Mouse (Mus musculus) gastrocnemius, postnatal 14 days (tissue): ENCODE measurements around the gene Ell3. TPM values are rescaled to one million over a fixed set of nuclear protein-coding genes. Genes with fewer than 3 reads are reported as not detected.
"Not testable (repeated sequence)": the region's sequence is repeated elsewhere in the genome, so short reads cannot be mapped to it uniquely, and the experiment has no call there.

Experiments used
- DNase-seq: peaks from one replicate; pipeline ENCODE4 v3.0.0; 2021; ENCODE audit warnings: mixed read lengths
- intact Hi-C: fragments of 180-260 bp; cut with DNase I; formaldehyde crosslinking; loops from one replicate; pipeline ENCODE4 v1.15.1; 2025; ENCODE audit warnings: low total_unique reads
- long read RNA-seq, 2 experiments: library from polyadenylated mRNA; stranded (forward); transcript quantifications; one replicate each; pipeline ENCODE4 v2.0.0; 2021
- total RNA-seq, 2 experiments: library from RNA; stranded (reverse); gene quantifications; 2 replicates each; pipeline ENCODE4 v1.2.3; 2021

Ell3 gene
- total RNA-seq, result not detected
- long read RNA-seq, experiment 1, result 0 reads
- long read RNA-seq, experiment 2, result 0 reads

DNA sequence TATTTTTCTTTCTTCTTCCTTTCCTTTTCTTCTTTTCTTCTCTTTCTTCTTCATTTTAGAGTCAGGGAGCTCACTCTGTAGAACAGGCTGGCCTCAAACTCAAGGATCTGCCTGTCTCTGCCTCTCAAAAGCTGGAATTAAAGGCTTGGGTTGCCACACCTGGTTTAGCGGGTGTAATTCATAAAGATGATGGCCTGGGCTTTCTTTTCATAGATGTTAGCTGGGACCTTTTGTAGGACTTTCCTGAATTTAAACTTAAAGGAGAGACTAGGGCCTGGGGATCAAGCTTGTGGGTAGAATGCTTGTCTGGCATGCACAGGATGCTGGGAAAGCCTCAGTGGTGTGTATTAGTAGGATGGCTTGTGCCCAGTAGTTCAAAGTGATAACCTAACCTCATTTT lies at the start of gene Ell3:
Ell3 (minus strand) TSS at position 101 of the 400 bp plus-strand sequence.
- DNase-seq, result no peak
- intact Hi-C loops, result no loop called here

DNA sequence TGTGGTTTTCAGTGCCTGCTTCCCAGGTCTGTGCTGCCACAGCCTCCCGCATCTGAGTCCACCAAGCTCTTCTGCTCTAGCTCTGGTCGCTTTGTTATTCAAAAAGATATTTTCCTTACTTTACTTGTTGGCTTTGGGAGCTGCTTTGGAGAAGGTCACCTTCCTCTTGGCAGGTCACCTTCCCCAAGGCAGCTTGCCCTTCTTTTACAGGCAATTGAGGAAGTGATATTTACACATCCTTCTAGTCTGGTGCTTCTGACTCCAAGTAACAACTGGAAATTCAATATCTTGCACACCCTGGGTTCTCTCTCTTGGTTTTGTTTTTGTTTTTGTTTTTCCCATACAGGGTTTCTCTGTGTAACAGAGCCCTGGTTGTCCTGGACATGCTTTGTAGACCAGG lies 40.3 kb upstream of the Ell3 start:
- DNase-seq, intact Hi-C loops: not testable (repeated sequence)

DNA sequence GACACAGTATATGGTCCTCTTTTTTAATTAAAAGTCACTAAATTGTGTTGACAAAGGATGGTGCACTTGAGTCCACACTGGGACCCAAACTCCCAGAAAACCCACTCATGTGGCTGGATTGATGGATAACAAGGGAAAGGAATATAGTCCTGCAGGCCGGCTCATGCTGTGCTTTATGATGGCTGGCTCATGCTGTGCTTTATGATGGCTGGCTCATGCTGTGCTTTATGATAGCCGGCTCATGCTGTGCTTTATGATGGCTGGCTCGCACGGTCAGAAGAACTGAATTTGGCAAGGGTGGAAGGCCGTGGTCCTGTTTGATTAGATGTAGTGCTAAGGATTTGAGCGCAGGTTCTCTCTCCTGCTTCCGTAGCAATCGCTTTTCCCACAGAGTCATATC lies 39.5 kb upstream of the Ell3 start:
- no peak for DNase-seq
- intact Hi-C loops, result no loop called here

DNA sequence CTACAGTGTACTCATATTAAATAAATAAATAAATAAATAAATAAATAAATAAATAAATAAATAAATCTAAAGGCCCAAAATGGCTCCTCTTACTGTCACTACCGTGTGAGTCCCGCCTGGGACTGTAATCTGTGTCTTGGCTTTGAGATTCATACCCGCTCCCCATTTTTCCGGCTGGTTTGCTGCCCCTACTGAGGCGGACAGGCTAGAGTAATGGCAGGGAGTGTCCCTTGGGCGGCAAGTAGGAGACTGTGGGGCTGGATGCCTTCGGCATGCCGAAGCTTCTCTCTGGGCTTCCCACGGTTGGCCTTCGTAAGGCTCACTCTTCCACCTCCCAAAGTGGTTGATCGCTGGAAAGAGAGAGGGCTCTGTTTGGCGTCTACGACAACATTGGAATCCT lies 36.8 kb upstream of the Ell3 start:
- DNase-seq, intact Hi-C loops: not testable (repeated sequence)

DNA sequence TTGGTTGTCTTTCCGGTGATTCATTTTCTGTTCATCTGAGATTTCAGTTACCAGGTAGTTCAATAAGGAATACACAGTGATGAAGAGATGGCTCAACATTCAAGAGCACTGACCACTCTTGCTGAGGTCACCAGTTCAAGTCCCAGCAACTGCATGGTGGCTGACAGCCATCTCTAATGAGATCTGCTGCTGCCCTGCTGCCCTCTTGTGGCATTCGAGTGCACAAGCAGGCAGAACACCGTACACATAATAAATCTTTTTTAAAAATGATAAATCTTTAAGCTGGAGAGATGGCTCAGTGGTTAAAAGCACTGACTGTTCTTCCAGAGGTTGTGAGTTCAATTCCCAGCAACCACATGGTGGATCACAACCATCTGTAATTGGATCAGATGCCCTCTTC lies 36.4 kb upstream of the Ell3 start:
- intact Hi-C loops, result no loop called here
- peak; percentile 7 for DNase-seq

DNA sequence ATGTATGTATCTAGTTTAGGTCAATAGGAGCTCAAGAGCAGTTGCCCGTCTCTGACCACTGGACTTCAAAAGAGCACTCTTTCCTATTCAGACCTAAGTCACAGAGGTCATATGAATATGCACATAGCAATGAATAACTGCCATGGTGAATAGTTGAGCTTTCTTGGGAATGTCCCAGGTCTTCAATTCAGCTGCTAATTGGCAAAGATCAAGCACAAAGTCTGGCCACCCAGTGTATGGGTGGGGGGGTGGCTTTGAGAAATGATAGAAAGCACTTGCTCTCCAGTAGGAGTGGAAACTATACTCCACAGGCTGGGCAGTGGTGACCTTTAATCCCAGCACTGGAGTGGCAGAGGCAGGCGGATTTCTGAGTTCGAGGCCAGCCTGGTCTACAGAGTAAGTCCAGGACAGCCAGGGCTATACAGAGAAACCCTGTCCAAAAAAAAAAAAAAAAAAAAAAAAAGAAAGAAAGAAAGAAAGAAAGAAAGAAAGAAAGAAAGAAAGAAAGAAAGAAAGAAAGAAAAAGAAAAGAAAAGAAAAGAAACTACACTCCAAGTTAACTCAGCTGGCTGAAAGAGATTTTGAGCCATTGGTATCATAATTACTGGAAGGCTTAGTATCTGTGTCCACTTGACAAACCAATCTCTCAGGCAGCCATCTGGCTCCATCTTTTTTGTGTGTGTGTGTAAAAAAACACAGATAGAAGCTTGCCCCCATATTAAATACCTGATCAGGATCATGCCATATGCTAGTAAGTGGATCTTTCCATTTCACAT lies 33.6 kb upstream of the Ell3 start:
- intact Hi-C loops, result no loop called here
- DNase-seq, result no peak

DNA sequence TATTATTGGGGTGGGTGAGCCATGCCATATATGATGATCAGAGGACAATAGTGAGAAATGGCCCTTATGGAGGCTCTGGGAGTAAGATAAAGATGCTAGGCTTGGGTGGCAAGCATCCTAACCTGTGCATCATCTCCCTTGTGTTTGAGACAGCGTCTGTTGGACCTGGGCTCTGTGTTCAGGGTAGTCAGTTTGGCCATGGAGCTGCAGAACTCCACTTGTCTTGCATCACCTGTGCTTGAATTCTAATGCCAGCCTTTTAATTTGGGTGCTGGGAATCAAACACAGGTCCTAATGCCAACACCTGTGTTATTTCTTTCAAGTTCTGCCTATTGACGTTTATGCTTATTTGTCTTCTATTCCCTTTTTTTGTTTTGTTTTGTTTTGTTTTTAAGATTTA lies 31.2 kb upstream of the Ell3 start:
- DNase-seq, intact Hi-C loops: not testable (repeated sequence)

DNA sequence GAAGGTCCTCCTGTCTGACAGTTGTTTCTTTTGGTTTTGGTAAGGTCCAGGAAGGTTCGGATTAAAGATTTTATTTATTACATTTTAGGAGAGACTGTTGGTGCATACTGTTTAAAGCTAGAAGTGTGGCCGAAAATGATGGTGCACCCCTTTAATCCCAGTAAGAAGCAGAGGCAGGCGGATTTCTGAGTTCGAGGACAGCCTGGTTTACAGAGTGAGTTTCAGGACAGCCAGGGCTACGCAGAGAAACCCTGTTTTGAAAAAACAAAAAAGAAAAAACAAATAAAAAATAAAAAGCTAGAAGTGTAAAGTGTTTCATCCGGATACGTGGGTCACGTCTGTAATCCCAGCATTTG lies 30.1 kb upstream of the Ell3 start:
- intact Hi-C loops, result no loop called here
- DNase-seq, result no peak

- intact Hi-C loops, result not testable (repeated sequence)
- peak; percentile 73 for DNase-seq
Observed at GRCm38 (mm10) chr2:121473301-121474179, 29.5 kb upstream of the Ell3 start, which contains the start of gene Mfap1b. TSS of gene Mfap1b (minus strand) at chr2:121474067.

GRCm38 (mm10) chr2:121472783-121473182 lies 28.7 kb upstream of the Ell3 start:
- intact Hi-C loops, DNase-seq: not testable (repeated sequence)

DNA sequence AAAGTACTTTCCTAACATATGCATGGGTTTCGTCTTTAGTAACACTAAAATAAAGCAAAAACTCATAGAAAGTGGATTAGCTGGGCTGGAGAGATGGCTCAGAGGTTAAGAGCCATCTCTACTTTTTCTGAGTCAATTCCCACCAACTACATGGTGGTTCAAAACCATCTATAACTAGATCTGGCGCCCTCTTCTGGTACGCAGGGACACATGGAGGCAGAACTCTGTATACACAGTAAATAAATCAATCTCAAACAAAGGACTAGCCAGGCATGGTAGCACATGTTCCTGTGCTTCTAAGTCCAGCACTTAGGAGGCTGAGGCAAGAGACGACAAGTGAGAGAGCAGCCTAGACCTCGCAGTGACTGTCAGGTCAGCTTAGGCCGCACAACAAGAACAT lies 24.9 kb upstream of the Ell3 start:
- DNase-seq, intact Hi-C loops: not testable (repeated sequence)

- intact Hi-C loops, result no loop called here
- DNase-seq, result no peak
Observed at GRCm38 (mm10) chr2:121460071-121460470, 16.0 kb upstream of the Ell3 start.

DNA sequence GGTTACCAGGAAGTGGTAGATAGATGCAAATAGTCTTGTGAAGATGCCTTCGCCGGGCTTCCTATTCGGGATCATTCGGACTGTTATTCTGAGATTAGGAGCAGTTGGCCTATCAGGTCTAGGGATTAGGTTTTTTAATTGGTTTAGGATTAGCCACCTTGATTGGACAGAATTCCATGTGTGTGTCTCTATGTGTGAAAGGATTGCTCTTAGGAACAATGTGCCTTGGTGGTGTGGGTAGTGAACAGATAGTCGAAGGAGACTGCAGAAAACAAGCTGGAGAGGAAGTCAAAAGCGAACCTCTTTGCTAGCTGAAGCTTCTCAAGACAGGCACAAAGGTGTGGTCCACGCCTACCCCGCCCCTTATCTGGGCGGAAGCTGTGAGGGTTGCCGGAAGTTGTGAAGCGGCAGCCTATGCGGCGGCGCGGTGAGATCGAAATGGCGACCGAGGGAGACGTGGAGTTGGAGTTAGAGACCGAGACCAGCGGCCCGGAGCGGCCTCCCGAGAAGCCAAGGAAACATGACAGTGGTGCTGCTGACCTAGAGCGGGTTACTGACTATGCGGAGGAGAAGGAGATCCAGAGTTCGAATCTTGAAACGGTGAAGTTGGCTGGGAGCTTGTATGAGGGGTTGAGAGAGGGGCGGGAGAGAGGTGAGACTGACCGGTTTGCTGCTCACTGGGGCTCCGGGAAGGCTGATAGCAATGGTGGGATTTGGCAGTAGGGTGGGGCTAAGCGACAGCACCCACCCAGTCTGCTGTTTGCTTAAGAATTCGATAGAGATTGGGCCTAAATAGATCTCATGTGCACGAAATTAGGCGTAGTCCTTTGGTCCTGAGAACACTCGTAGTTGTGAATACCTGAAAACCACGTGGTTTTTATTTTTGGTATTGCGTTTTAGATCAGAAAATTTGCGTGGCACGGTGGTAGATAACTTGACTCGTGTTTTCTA lies 12.9 kb upstream of the Ell3 start, which contains the start of gene Serinc4:
Serinc4 (minus strand) TSS at position 90 of the 951 bp plus-strand sequence.
- intact Hi-C loops, result no loop called here
- DNase-seq, result peak; percentile 82

DNA sequence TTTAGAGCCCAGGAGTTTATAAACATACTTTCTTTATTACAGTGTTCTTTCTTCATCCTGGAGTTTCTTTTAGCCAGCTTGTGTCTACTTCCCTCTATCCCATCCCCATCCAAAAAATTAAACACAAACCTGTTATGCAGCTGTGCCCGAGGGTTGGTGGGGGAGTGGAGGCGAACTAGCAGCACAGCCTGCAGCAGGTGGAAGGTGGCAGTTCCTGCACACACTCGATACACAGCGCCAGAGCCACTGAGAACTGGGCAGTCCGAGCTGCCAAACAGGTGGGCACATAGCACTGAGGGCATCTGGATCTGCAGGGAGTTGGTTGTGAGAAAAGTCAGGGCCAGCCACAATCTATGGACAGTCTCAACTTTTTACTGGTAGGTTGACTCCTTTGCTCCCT lies 11.5 kb upstream of the Ell3 start:
- intact Hi-C loops, result no loop called here
- DNase-seq, result no peak

DNA sequence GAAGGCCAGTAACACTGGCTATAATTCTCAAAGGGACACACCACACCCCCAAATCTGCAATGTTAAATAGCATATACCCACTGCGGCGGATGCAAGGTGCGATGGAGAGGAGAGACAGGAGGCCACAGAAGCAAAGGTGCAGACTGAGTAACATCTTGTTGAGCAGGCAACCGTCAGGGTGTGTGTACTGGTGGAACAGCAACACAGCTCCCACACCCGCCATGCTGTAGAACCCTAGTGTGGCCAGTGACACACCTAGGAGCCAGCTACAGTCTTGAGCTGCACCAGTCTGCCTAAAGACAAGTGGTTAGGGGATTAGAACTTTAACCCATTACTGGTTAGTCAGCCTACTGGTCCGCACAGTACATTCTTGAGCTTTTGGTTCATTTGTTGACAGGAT lies 9.8 kb upstream of the Ell3 start:
- no peak for DNase-seq
- intact Hi-C loops, result no loop called here

DNA sequence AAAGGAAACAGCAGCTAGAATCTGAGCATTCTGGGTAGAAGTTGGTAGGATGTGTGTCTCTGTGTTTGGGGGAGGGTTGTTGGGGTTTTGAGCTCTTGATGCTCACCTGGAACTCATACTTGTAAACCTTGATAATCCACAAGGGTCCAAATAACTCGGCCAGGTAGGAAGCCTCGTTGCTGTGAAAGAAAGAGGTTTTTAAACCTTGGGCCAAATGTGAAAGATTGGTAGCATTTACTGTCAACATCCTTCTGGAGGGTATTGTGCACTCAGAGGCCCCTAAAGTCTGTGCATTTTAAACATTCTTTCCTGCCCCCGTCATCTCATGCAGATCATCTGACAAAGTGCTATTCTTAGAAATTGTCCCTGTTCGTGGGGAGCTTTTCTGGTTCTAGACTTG lies 8.9 kb upstream of the Ell3 start, which contains the start of gene Hypk:
Hypk (plus strand) TSS at position 301 of the 400 bp plus-strand sequence.
- DNase-seq, result no peak
- intact Hi-C loops, result no loop called here

DNA sequence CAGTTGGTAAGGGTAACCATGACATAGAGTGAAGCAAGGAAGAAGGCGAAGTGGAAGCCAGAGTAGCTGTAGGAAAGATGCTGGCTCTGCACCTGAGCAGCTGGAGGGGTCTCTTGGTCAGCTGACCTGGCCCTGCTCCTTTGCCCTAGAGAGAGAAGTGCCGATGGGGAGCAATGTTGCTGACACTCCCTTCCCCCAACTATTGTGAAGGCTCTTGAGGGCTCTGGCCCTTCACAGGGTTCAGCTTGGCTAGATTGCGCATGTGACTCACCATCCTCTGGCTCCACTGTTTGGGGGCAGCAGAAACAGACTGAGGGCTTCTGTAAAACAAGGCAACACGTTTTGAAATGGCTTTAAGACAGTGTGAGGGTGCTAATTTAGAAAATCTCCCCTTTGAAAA lies 8.3 kb upstream of the Ell3 start:
- no peak for DNase-seq
- intact Hi-C loops, result no loop called here

DNA sequence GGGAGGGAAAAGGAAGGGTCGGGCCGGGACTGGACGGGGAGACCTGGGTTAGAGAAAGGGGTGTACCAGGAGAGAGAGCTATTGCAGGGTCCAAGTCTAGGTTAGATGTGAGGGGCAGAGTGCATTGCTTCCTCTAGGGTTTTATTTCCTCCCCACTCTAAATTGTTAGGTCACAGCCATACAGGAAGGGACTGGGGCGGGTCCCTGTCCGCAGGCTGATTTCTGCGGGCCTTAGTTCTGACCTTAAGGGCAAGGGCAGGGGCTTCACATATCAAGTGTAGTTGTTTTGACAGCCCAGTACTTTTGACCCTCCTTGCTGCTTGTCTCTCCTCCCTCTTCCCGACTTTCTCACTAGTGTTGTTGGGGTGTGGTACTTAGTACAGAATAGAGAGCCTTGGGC lies 6.0 kb upstream of the Ell3 start:
- no peak for DNase-seq
- intact Hi-C loops, result no loop called here

DNA sequence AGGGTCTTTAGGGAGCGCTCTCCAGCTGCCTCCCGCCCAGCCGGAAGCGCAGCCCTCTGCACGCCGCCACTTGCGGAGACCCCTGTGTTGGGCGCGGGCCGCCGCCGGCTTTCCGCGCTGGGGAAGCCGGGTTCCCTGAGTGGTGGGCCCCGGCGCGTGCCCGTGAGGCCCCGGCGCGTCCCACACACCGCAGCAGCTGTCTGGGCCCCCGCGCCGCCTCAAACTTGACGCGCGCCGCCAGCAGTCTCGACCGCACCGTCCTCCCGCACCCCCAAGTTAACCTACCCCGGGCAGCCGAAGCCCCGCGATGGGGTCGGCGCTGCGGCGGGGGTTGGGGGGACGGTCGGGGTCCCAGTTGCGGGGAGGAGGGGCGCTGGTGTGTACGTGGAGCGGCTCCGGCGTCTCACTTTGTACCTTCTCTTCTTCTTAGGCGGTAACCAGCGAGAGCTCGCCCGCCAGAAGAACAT lies 5.5 kb upstream of the Ell3 start:
- intact Hi-C loops, result no loop called here
- DNase-seq, result peak; percentile 32
